ENCODE assay signal across 18 mouse cellular contexts in genomic region chr7:25026452-25026851, GRCm38 (mm10). TPM values are rescaled to one million over a fixed set of nuclear protein-coding genes. Genes with fewer than 3 reads are reported as not detected.
DNase-seq lines count a peak whose midpoint lies in the region; ATAC-seq and TF ChIP-seq lines count a peak whose summit lies in the region.
"Had no signal": no experiment of that assay in that cellular context is flagged by ENCODE, and none has a peak within 500 bp of the region (broad histone marks: within the 10 kb centered on the region; RNA-seq: fewer than 3 reads in every experiment).

No protein-coding gene starts in this region.

- no peak overlapping the region for H3K4me3 ChIP-seq in hindbrain, postnatal 0 days (ENCODE audit: low read length)
- H3K4me3 ChIP-seq in hindbrain, embryonic 10.5 days, result no peak overlapping the region
- H3K4me3 ChIP-seq in MEL (ENCODE audit: control insufficient read depth in 1 of 2, insufficient read depth in 1 of 2, low read depth in 2 of 2, low read length in 2 of 2), result no peak overlapping the region
- H3K4me3 ChIP-seq: forebrain, embryonic 13.5 days; midbrain, embryonic 13.5 days; myocyte; neural tube, embryonic 15.5 days had no signal

- TF ChIP-seq RAD21 in MEL (IDR thresholded peaks at IDR 0.05; ENCODE audit: low read depth, low read length), result no peak

- 65% methylated on average over 7 of the region's 7 CpGs for WGBS in hindbrain, postnatal 0 days
- 57% methylated on average over 7 of the region's 7 CpGs for WGBS in hindbrain, embryonic 10.5 days

- TF ChIP-seq POLR2A in MEL (IDR thresholded peaks at IDR 0.05; ENCODE audit: control insufficient read depth in 1 of 2, insufficient read depth in 1 of 2, low read depth in 1 of 2, low read length in 2 of 2, poor library complexity in 1 of 2), result no peak

- H3K9ac ChIP-seq in hindbrain, postnatal 0 days (replicated peaks; ENCODE audit: low read length), result no peak overlapping the region
- no peak overlapping the region for H3K9ac ChIP-seq in MEL (ENCODE audit: control insufficient read depth, low read depth, low read length, poor library complexity, severe bottlenecking)
- H3K9ac ChIP-seq: forebrain, embryonic 13.5 days; hindbrain, embryonic 14.5 days; liver, postnatal 0 days; midbrain, embryonic 13.5 days; neural tube, embryonic 15.5 days had no signal

- no peak for TF ChIP-seq CTCF in hindbrain, postnatal 0 days (IDR thresholded peaks at IDR 0.05; ENCODE audit: low read depth)
- no peak for TF ChIP-seq CTCF in MEL (IDR thresholded peaks at IDR 0.05 in 2 of 3, conservative IDR thresholded peaks at IDR 0.05 in 1 of 3; ENCODE audit: control insufficient read depth in 1 of 3, insufficient read depth in 1 of 3, low read depth in 2 of 3, low read length in 3 of 3, poor library complexity in 1 of 3, severe bottlenecking in 1 of 3)

- ATAC-seq in hindbrain, postnatal 0 days, result 0 out of 2 replicates have a peak, but pooled peaks have one; percentile 2
- ATAC-seq: forebrain, embryonic 13.5 days; intestine, embryonic 16.5 days; liver, postnatal 0 days; midbrain, embryonic 13.5 days had no signal

- DNase-seq in adrenal gland, adult (ENCODE audit: inconsistent age in 2 of 2, low spot score in 1 of 2), result peak; percentile 33 to 68
- no peak for DNase-seq in adrenal gland, adult 18-20 months (ENCODE audit: low spot score in 2 of 2)
- no peak for DNase-seq in hindbrain, postnatal 0 days (ENCODE audit: low spot score)
- no peak for DNase-seq in hindbrain, embryonic 10.5 days (ENCODE audit: low spot score)
- peak; percentile 42 for DNase-seq in MEL (ENCODE audit: low read depth, low spot score)
- peak; percentile 60 for DNase-seq in brain, adult 2 months (ENCODE audit: low read depth, low spot score)
- DNase-seq in B cell, adult 2 months, result no peak
- DNase-seq in left cerebral cortex, adult 9 months (ENCODE audit: low spot score in 2 of 2), result no peak
- DNase-seq: liver, postnatal 0 days; right cerebral cortex, postnatal 25 days; thymus, postnatal 25 days had no signal

- H3K79me2 ChIP-seq in MEL (ENCODE audit: control insufficient read depth, insufficient read depth, low read length, poor library complexity), result no peaks in the 10 kb centered on the region

- no peak overlapping the region for H3K4me2 ChIP-seq in hindbrain, postnatal 0 days (ENCODE audit: low read depth, low read length)
- H3K4me2 ChIP-seq: forebrain, embryonic 13.5 days; hindbrain, embryonic 14.5 days; midbrain, embryonic 13.5 days; neural tube, embryonic 15.5 days had no signal

- peaks cover 32% of the 10 kb centered on the region; the same call in 1 of the 2 replicates for H3K36me3 ChIP-seq in hindbrain, postnatal 0 days (ENCODE audit: insufficient read depth, low read length)
- H3K36me3 ChIP-seq in hindbrain, embryonic 10.5 days, result peaks cover 64% of the 10 kb centered on the region
- no peaks in the 10 kb centered on the region for H3K36me3 ChIP-seq in MEL (ENCODE audit: control insufficient read depth in 1 of 2, insufficient read depth in 2 of 2, low read length in 2 of 2)

- H3K4me1 ChIP-seq in hindbrain, postnatal 0 days (ENCODE audit: insufficient read depth, low read length), result no peaks in the 10 kb centered on the region
- H3K4me1 ChIP-seq in hindbrain, embryonic 10.5 days (replicated peaks), result 0 out of 2 replicates have a peak, but pooled peaks cover 3% of the 10 kb centered on the region
- no peaks in the 10 kb centered on the region for H3K4me1 ChIP-seq in MEL (ENCODE audit: control insufficient read depth in 1 of 2, insufficient read depth in 2 of 2, low read length in 2 of 2)
- H3K4me1 ChIP-seq: forebrain, embryonic 13.5 days; midbrain, embryonic 13.5 days had no signal

- TF ChIP-seq EP300 in MEL (IDR thresholded peaks at IDR 0.05; ENCODE audit: low read depth in 1 of 2, low read length in 2 of 2), result no peak

- H3K9me3 ChIP-seq in hindbrain, postnatal 0 days (ENCODE audit: low read length), result no peaks in the 10 kb centered on the region
- H3K9me3 ChIP-seq in hindbrain, embryonic 10.5 days, result no peaks in the 10 kb centered on the region
- no peaks in the 10 kb centered on the region for H3K9me3 ChIP-seq in MEL (replicated peaks; ENCODE audit: insufficient read depth, low read length)
- H3K9me3 ChIP-seq: forebrain, embryonic 13.5 days; midbrain, embryonic 13.5 days; neural tube, embryonic 15.5 days had no signal

- H3K27ac ChIP-seq in hindbrain, postnatal 0 days, result no peak overlapping the region
- no peak overlapping the region for H3K27ac ChIP-seq in hindbrain, embryonic 10.5 days
- H3K27ac ChIP-seq in MEL (ENCODE audit: control insufficient read depth, low read depth, low read length), result no peak overlapping the region
- H3K27ac ChIP-seq: forebrain, embryonic 13.5 days; hindbrain, embryonic 14.5 days; kidney, postnatal 0 days; midbrain, embryonic 13.5 days; neural tube, embryonic 15.5 days had no signal

- H3K27me3 ChIP-seq in hindbrain, postnatal 0 days (ENCODE audit: insufficient read depth, low read length), result no peaks in the 10 kb centered on the region
- H3K27me3 ChIP-seq in hindbrain, embryonic 10.5 days (ENCODE audit: insufficient read depth, poor library complexity, severe bottlenecking), result no peaks in the 10 kb centered on the region
- no peaks in the 10 kb centered on the region for H3K27me3 ChIP-seq in MEL (ENCODE audit: control insufficient read depth in 1 of 2, insufficient read depth in 2 of 2, low read length in 2 of 2)
- H3K27me3 ChIP-seq: forebrain, embryonic 13.5 days; midbrain, embryonic 13.5 days; neural tube, embryonic 15.5 days had no signal

TF ChIP-seq in MEL, 35 proteins besides CTCF, POLR2A, EP300 and RAD21 (continues in another document):
- no peak for TF ChIP-seq TAL1 (IDR thresholded peaks at IDR 0.05; ENCODE audit: low read length)
- no peak for TF ChIP-seq SIN3A (IDR thresholded peaks at IDR 0.05; ENCODE audit: low read length)
- TF ChIP-seq POLR2AphosphoS2 (IDR thresholded peaks at IDR 0.05; ENCODE audit: low read length), result no peak
- TF ChIP-seq GABPA (IDR thresholded peaks at IDR 0.05; ENCODE audit: low read depth, low read length), result no peak
- no peak for TF ChIP-seq UBTF (IDR thresholded peaks at IDR 0.05; ENCODE audit: borderline replicate concordance, insufficient read depth, low read depth, low read length)
- no peak for TF ChIP-seq USF2 (IDR thresholded peaks at IDR 0.05; ENCODE audit: borderline replicate concordance in 1 of 2, insufficient read depth in 1 of 2, low read depth in 1 of 2, low read length in 2 of 2)
- TF ChIP-seq RCOR1 (IDR thresholded peaks at IDR 0.05; ENCODE audit: low read depth, low read length), result no peak
- TF ChIP-seq MXI1 (IDR thresholded peaks at IDR 0.05; ENCODE audit: low read depth, low read length), result no peak
- TF ChIP-seq E2F4 (IDR thresholded peaks at IDR 0.05; ENCODE audit: borderline replicate concordance, low read depth, low read length), result no peak
- TF ChIP-seq KAT2A (conservative IDR thresholded peaks at IDR 0.05; ENCODE audit: low read depth, low read length), result no peak
- TF ChIP-seq MAX (IDR thresholded peaks at IDR 0.05; ENCODE audit: low read length), result no peak
- no peak for TF ChIP-seq CHD2 (IDR thresholded peaks at IDR 0.05; ENCODE audit: low read length)
- no peak for TF ChIP-seq ETS1 (IDR thresholded peaks at IDR 0.05; ENCODE audit: low read depth, low read length)
- TF ChIP-seq NRF1 (IDR thresholded peaks at IDR 0.05; ENCODE audit: insufficient read depth, low read depth, low read length, poor library complexity, severe bottlenecking), result no peak
- no peak for TF ChIP-seq POLR2AphosphoS5 (IDR thresholded peaks at IDR 0.05; ENCODE audit: borderline replicate concordance, low read depth, low read length)
- no peak for TF ChIP-seq ZKSCAN1 (IDR thresholded peaks at IDR 0.05; ENCODE audit: low read depth, low read length)
- no peak for TF ChIP-seq TBP (IDR thresholded peaks at IDR 0.05; ENCODE audit: low read depth, low read length)
- no peak for TF ChIP-seq CHD1 (IDR thresholded peaks at IDR 0.05; ENCODE audit: low read depth, low read length)

RNA-seq across cellular contexts. Expression of gene Atp1a3, which starts 20.7 kb away (rescaled TPM):
- 100 to 1,000 TPM in 1 of 2 experiments, 10 to 100 TPM in 1; 30.2 to 121 TPM for total RNA-seq in adrenal gland, adult 18-20 months (2021)
- 572 and 588 TPM in 2 replicates for total RNA-seq in hindbrain, postnatal 0 days (2014; rRNA removed)
- polyA plus RNA-seq in hindbrain, postnatal 0 days (2015; fragmentation: Nextera tagmentation; extraction: Ambion mirVana), result 649 and 730 TPM in 2 replicates
- 11.8 and 45.9 TPM in 2 replicates for polyA plus RNA-seq in hindbrain, embryonic 10.5 days (2016; fragmentation: Nextera tagmentation; extraction: Ambion mirVana)
- 0.19 and 0.26 TPM in 2 replicates for total RNA-seq in MEL (2012; rRNA removed)
- 1 to 10 TPM in 1 of 2 experiments, not detected in 1; 3.5 TPM for polyA plus RNA-seq in MEL (2012; ENCODE audit: insufficient read depth in 1 of 2, insufficient read length in 2 of 2, low read depth in 1 of 2, low replicate concordance in 2 of 2, missing spikeins in 1 of 2)

RNA-seq across cellular contexts. Expression of gene Grik5, which starts 45.7 kb away (rescaled TPM):
- total RNA-seq in adrenal gland, adult 18-20 months (2021), result 10 to 100 TPM; 15.3 to 17.2 TPM
- 141 and 142 TPM in 2 replicates for total RNA-seq in hindbrain, postnatal 0 days (2014; rRNA removed)
- 14.6 and 14.8 TPM in 2 replicates for polyA plus RNA-seq in hindbrain, postnatal 0 days (2015; fragmentation: Nextera tagmentation; extraction: Ambion mirVana)
- polyA plus RNA-seq in hindbrain, embryonic 10.5 days (2016; fragmentation: Nextera tagmentation; extraction: Ambion mirVana), result 5.5 and 7.9 TPM in 2 replicates
- 3.5 and 4.6 TPM in 2 replicates for total RNA-seq in MEL (2012; rRNA removed)
- 10 to 100 TPM in 1 of 2 experiments, not detected in 1; 22.0 TPM for polyA plus RNA-seq in MEL (2012; ENCODE audit: insufficient read depth in 1 of 2, insufficient read length in 2 of 2, low read depth in 1 of 2, low replicate concordance in 2 of 2, missing spikeins in 1 of 2)

RNA-seq across cellular contexts. Expression of gene Zfp574, which starts 45.9 kb away (rescaled TPM):
- total RNA-seq in adrenal gland, adult 18-20 months (2021), result 10 to 100 TPM; 18.6 to 19.6 TPM
- total RNA-seq in hindbrain, postnatal 0 days (2014; rRNA removed), result 38.4 and 40.4 TPM in 2 replicates
- 23.7 and 26.3 TPM in 2 replicates for polyA plus RNA-seq in hindbrain, postnatal 0 days (2015; fragmentation: Nextera tagmentation; extraction: Ambion mirVana)
- polyA plus RNA-seq in hindbrain, embryonic 10.5 days (2016; fragmentation: Nextera tagmentation; extraction: Ambion mirVana), result 44.4 and 45.9 TPM in 2 replicates
- 15.0 and 16.3 TPM in 2 replicates for total RNA-seq in MEL (2012; rRNA removed)
- 10 to 100 TPM in 1 of 2 experiments, not detected in 1; 30.2 TPM for polyA plus RNA-seq in MEL (2012; ENCODE audit: insufficient read depth in 1 of 2, insufficient read length in 2 of 2, low read depth in 1 of 2, low replicate concordance in 2 of 2, missing spikeins in 1 of 2)

RNA-seq across cellular contexts. Expression of gene Rabac1, which starts 53.9 kb away (rescaled TPM):
- total RNA-seq in adrenal gland, adult 18-20 months (2021), result 100 to 1,000 TPM; 343 to 378 TPM
- total RNA-seq in hindbrain, postnatal 0 days (2014; rRNA removed), result 705 and 708 TPM in 2 replicates
- polyA plus RNA-seq in hindbrain, postnatal 0 days (2015; fragmentation: Nextera tagmentation; extraction: Ambion mirVana), result 497 and 530 TPM in 2 replicates
- 98.4 and 126 TPM in 2 replicates for polyA plus RNA-seq in hindbrain, embryonic 10.5 days (2016; fragmentation: Nextera tagmentation; extraction: Ambion mirVana)
- total RNA-seq in MEL (2012; rRNA removed), result 205 and 240 TPM in 2 replicates
- polyA plus RNA-seq in MEL (2012; ENCODE audit: insufficient read depth in 1 of 2, insufficient read length in 2 of 2, low read depth in 1 of 2, low replicate concordance in 2 of 2, missing spikeins in 1 of 2), result 100 to 1,000 TPM in 1 of 2 experiments, not detected in 1; 223 TPM

Comparison
In these comparisons a context has a peak if more than half of its experiments do, and no peak if none do; other contexts are left out.
1. DNase-seq: peak in adrenal gland, adult (2 of 2), MEL (single experiment) and brain, adult 2 months (single experiment); none in adrenal gland, adult 18-20 months (0 of 2), hindbrain, postnatal 0 days (single experiment), hindbrain, embryonic 10.5 days (single experiment), B cell, adult 2 months (0 of 2) and left cerebral cortex, adult 9 months (0 of 2).
2. RNA of gene Atp1a3, which starts 20.7 kb away (total RNA-seq): 572 to 588 TPM in hindbrain, postnatal 0 days and 30.2 to 121 TPM in adrenal gland, adult 18-20 months; 0.19 to 0.26 TPM in MEL; every median in the first group is over 10 times any median in the second.